Mouse (Mus musculus) cortical plate, adult 2 months (tissue): ENCODE results near the gene Fam210b. TPM values are rescaled to one million over a fixed set of nuclear protein-coding genes. Genes with fewer than 3 reads are reported as not detected.
"Not testable (repeated sequence)": the region's sequence is repeated elsewhere in the genome, so short reads cannot be mapped to it uniquely, and the experiment has no call there.

Source experiments
- H3K27ac ChIP-seq: fragments of 200-500 bp; 2 replicates; pipeline ENCODE4 v1.5.1; 2012; ENCODE audit warnings: low read length, control low read depth, inconsistent platforms; ENCODE audit not compliant: insufficient read depth
- H3K4me1 ChIP-seq: fragments of 200-500 bp; 2 replicates; pipeline ENCODE4 v1.6.1; 2011; ENCODE audit warnings: low read length; ENCODE audit not compliant: control insufficient read depth, insufficient read depth
- H3K4me3 ChIP-seq: fragments of 200-500 bp; 2 replicates; pipeline ENCODE4 v1.5.1; 2011; ENCODE audit warnings: mild to moderate bottlenecking, low read length, control low read depth; ENCODE audit not compliant: insufficient read depth
- CTCF ChIP-seq: fragments of 200-500 bp; IDR thresholded peaks from 2 replicates; pipeline ENCODE4 v1.5.1; 2011; ENCODE audit warnings: mild to moderate bottlenecking, control low read depth, low read length; ENCODE audit not compliant: insufficient read depth; ENCODE audit errors: extremely low read depth
- POLR2A ChIP-seq: fragments of 200-500 bp; IDR thresholded peaks from 2 replicates; pipeline ENCODE4 v1.6.1; 2011; ENCODE audit warnings: mild to moderate bottlenecking, low read length, control low read depth; ENCODE audit not compliant: insufficient read depth; ENCODE audit errors: extremely low read depth
- polyA plus RNA-seq: library from polyadenylated mRNA; depleted of rRNA; stranded (reverse); fragments of >200 nt; gene quantifications from 2 replicates; pipeline ENCODE4 v1.2.3, GENCODE M21; 2012; rRNA removed

Fam210b gene
- 12.6 and 13.0 TPM in 2 replicates for polyA plus RNA-seq

GRCm38 (mm10) chr2:172345258-172345738 is at the start of gene Fam210b:
Fam210b (plus strand) TSS chr2:172345565.
- Histone ChIP-seq H3K4me3 (peak within 1 kb of the TSS; percentile 70), H3K4me1 (no peaks in the 10 kb centered on the region), H3K27ac (no peak within 1 kb of the TSS)
- TF ChIP-seq CTCF (no peak), POLR2A (peak; percentile 55; the same call in 1 of the 2 replicates)

DNA sequence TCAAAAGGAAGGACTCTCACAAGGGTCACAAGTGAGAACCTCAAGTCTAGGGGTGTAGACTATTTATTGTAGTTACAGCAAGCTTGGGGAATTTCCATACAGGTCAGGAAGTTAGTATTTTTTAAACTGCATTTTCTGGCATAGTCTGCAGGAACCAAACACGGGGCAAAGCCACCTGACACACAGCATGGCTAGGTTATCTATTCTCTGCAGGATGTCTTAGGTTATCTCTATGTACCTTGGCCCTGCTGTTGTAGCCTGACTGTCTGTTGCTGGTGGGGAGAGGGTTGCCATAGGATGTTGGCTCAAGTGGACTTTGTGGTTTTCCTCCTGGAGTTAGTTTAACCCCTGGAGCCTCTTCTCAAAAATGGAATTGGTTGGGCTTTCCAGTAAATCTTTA is 47.3 kb upstream of the Fam210b start:
- Histone ChIP-seq H3K4me3 (no peak overlapping the region), H3K27ac (no peak overlapping the region), H3K4me1 (no peaks in the 10 kb centered on the region)
- TF ChIP-seq CTCF, result no peak
- TF ChIP-seq POLR2A, result no peak

DNA sequence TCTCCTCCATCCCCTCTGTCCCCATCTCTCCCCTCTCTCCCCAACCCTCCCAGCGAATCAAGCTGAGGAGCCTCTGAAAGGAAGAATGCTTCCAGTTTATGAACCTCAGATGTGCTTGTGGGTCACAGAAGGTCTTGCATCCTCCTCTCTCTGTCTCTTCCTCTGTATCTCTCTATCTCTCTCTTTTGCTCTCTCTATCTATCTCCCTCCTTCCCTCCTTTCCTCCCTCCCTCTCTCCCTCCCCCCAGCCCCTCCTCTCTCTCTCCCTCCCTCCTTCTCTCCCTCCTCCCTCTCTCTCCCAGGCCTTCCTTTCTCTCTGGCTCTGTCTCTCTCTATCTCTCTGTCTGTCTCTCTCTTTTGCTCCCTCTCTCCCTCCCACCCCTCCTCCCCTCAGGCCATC is 46.8 kb upstream of the Fam210b start:
- no peaks in the 10 kb centered on the region for H3K4me1 ChIP-seq
- H3K27ac ChIP-seq, result no peak overlapping the region
- no peak overlapping the region for H3K4me3 ChIP-seq
- TF ChIP-seq CTCF (no peak), POLR2A (no peak)

- Histone ChIP-seq H3K4me3 (no peak overlapping the region), H3K4me1 (no peaks in the 10 kb centered on the region), H3K27ac (no peak overlapping the region)
- no peak for TF ChIP-seq CTCF
- no peak for TF ChIP-seq POLR2A
These were observed 46.0 kb upstream of the Fam210b start for GRCm38 (mm10) chr2:172299126-172299921.

DNA sequence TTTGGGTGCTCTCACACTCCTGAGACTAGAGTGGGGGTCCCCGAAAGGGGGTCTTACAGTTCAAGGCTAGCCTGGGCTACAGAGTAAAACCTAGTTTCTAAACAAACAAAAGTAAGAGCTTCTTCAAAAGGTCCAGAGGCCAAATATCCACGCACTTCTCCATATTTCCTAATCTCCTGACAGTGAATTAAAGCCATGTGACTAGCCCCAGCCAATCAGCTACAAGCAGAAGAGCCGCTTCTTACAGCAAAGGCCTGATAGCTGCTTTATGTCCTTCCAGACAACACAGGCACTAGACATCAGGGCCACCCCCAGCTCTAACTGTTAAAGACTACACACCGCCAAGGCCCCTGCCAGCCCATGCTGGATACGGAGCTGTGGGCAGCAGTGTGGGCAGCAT is 43.0 kb upstream of the Fam210b start:
- H3K4me3 ChIP-seq, result no peak overlapping the region
- no peak overlapping the region for H3K27ac ChIP-seq
- no peaks in the 10 kb centered on the region for H3K4me1 ChIP-seq
- TF ChIP-seq POLR2A (no peak), CTCF (no peak)

GRCm38 (mm10) chr2:172304118-172304708 is 41.2 kb upstream of the Fam210b start:
- TF ChIP-seq CTCF, result no peak
- Histone ChIP-seq H3K4me1 (no peaks in the 10 kb centered on the region), H3K27ac (no peak overlapping the region), H3K4me3 (no peak overlapping the region)

GRCm38 (mm10) chr2:172305546-172305945 is 39.8 kb upstream of the Fam210b start:
- not testable (repeated sequence) for H3K4me3 ChIP-seq, H3K27ac ChIP-seq, H3K4me1 ChIP-seq

DNA sequence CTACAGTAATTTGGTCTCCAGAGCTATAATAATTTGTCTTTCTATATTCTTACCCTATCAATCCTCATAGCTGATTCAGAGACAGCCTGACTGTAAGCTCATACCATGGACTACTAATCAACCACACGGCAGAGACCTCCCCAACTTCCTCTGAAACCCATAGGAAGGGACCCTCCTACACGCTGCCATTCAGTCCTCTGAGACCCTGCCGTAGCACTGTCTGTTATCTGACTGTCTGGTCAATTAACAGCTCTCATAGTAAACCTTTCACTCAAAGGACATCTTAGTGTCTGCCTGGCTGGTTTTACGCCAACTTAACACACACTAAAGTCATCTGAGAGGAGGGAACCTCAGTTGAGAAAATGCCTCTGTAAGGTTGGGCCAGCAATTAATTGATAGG is 38.8 kb upstream of the Fam210b start:
- no peaks in the 10 kb centered on the region for H3K4me1 ChIP-seq
- TF ChIP-seq POLR2A, result no peak
- no peak for TF ChIP-seq CTCF
- H3K4me3 ChIP-seq, result no peak overlapping the region
- H3K27ac ChIP-seq, result no peak overlapping the region

GRCm38 (mm10) chr2:172311731-172312130 is 33.6 kb upstream of the Fam210b start:
- Histone ChIP-seq H3K4me1 (no peaks in the 10 kb centered on the region), H3K27ac (no peak overlapping the region), H3K4me3 (no peak overlapping the region)
- TF ChIP-seq CTCF (no peak), POLR2A (no peak)

- no peak for TF ChIP-seq POLR2A
- no peak for TF ChIP-seq CTCF
- no peak overlapping the region for H3K27ac ChIP-seq
- H3K4me1 ChIP-seq, result no peaks in the 10 kb centered on the region
- H3K4me3 ChIP-seq, result no peak overlapping the region
These were observed 24.5 kb upstream of the Fam210b start for GRCm38 (mm10) chr2:172320878-172321277.
